Mouse (Mus musculus) kidney, postnatal 10 days (tissue): ENCODE measurements around the gene Idua.

Experiments
- DNase-seq: peaks from one replicate; pipeline ENCODE4 v3.0.0; 2021; ENCODE audit warnings: mixed read lengths

Gene Idua

DNA sequence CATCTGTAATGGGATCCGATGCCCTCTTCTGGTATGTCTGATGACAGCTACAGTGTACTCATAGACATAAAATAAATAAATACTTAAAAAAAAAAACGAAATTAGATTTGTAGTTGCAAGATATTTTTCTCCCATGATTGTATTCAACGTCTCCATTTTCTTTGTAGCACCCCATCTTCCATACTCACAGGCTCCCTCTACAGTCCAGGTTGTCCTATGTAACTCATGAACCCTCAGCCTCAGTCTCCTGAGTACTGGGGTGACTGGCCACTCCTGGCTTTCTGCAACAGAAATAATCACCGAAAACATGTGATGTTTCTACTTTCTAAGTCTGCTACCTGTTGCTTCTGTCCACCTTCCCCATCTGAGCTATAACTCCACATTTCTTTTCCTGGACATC is 31.0 kb downstream of the Idua start:
- DNase-seq: no peak

DNA sequence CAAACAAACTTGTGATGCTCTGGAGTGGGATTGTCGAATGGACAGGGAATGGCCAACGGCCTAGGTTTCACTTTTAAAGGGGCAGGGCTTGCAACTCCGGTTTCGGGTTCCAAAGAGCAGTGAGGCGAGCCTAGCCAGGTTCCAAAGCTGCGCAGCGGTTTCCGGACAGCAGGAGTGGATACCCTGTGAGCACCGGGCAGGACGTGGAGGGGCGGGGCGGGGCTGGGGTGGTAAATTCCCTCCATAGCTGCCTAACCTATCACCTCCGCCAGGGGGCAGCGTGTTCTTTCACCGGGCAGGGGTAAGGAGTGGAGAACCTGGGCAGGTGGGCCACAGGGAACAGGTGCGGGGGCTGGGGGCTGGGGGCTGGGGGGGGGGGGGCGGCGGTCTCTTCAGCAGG is 32.1 kb downstream of the Idua start, which contains the start of gene Fgfrl1:
Fgfrl1 (plus strand) TSS at position 112 of the 400 bp plus-strand sequence.
- DNase-seq: peak; percentile 83

DNA sequence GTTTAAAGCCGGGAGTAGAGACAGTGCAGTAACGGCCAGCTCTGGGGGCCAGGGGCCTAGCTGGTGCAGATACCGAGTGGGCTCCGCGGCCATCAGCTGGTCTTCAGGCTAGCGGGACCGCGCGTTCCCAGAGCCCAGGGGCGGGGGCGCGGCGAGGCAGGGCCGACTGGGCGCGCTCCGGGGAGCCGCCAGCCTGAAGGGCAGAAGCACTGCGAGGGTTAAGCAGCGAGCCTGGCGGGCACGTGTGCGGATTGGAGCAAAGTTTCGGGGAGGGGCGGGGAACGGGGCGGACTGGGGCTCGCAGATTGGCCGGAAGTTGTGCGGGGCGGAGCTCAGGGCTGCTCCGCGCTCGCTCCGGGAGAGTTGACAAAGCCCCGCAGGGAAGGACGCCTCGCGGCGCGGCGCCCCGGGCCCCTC is 33.7 kb downstream of the Idua start:
- DNase-seq: peak; percentile 95

DNA sequence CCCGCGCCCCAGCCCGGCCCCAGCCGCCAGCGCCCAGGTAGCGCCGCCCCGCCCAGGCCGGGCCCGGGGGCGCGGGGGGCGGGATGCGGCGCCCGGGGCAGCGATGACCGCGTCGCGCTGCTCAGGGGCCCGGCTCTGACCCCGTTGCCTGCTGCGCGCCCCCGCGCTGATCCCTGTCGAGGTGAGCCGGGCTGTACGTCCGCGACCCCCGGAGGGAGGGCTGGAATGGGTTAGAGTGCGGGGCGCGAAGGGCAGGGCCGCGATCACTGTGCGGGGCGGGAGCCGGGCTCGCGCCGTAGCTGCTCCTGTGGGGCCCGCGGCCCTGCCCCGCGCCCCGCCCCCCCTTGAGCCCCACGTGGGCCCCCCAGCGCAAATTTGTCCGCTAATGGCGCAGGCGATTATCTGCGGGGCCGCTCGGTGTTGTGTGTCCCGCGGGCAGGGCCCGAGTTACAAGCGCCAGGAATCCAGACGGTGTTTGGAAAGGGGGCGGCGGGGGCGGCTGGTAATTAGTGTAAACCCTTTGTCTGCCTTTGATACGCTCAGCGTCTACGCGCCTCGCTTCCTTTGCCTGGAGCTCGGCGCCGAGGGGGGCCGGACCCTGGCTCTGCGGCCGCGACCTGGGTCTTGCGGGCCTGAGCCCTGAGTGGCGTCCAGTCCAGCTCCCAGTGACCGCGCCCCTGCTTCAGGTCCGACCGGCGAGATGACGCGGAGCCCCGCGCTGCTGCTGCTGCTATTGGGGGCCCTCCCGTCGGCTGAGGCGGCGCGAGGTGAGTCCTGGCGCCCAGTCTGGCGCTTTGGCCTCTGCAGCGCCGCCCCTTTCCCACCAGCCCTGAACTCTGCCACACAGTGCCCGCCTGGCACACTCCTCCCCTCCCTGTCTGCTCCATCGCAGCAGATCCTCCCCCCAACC is 34.5 kb downstream of the Idua start:
- DNase-seq: peak; percentile 70

DNA sequence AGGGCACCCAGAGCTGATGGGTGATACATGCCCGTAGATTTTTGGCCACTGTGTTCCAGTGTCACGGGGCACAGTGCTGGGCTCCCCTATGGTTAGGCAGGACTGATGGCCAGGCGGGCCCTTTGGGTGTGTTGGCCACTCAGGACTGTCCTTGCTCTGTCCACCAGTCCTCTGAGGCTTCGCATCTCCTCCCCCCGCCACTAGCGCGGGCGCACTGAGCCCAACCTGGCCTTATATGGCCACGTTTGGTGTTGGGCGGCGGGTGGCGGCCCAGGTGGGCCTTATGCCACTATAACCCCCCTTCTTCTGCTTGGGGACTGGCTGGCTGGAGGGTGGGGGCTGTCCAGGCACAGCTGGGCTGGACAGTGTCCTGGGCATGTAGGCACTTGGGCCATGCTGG is 35.7 kb downstream of the Idua start:
- DNase-seq: no peak

DNA sequence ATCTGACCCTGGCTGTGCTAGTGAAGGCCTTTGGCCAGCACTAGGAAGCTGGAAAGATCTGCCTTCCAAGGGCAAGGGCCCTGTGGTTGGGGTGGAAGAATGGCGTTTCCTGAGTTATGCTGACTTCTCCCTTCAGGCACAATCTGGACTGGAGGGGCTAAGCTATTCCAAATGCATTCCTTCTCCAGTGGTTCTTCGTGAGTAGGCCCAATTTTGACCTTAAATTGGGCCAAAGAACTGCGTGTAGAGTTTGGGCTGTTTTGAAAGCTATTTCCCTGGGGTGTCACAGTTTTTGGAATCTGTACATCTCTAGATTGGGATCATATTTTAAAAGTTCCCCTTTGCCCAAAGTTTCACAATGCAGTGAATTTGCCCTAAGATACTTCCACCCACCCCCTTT is 36.4 kb downstream of the Idua start:
- no peak for DNase-seq

DNA sequence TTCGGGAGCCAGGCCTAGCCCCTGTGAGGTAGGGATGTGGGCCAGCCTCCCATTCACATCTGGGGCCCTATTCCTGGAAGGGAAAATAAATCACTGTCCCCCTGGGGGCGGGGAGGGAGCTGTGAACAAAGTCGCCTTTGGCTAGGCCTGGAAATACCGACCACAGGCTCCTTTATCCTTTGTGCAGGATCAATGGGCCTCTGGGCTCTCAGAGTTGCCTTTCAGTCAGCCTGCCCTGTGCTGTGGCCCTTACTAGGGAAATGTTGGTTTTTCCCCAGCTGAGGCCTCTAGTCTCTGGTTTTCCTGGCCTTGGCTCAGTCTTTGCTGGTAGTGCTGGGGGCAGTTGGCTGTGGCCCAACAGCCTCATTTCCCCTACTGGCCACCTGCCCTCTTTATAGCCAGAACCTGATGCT is 37.2 kb downstream of the Idua start:
- DNase-seq: no peak

DNA sequence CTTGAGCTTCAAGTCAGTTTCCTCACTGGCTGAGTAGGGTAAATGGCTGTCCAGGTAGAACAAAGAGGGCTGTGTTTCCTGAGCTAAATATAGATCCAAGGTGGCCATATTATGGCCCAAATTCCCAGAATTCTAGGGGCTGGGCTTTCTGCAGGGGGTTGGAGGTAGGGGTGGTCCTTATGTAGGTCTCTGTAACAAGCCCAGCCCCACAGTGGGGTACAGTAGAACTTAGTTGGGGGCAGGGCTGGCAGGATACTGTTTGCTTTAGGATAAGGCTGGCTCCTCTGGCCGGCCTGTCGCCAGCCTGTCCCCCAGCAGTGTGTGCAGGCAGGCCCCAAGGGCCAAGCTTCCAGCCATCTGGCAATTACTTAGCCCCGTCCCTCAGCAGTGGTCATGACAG is 40.2 kb downstream of the Idua start:
- no peak for DNase-seq

DNA sequence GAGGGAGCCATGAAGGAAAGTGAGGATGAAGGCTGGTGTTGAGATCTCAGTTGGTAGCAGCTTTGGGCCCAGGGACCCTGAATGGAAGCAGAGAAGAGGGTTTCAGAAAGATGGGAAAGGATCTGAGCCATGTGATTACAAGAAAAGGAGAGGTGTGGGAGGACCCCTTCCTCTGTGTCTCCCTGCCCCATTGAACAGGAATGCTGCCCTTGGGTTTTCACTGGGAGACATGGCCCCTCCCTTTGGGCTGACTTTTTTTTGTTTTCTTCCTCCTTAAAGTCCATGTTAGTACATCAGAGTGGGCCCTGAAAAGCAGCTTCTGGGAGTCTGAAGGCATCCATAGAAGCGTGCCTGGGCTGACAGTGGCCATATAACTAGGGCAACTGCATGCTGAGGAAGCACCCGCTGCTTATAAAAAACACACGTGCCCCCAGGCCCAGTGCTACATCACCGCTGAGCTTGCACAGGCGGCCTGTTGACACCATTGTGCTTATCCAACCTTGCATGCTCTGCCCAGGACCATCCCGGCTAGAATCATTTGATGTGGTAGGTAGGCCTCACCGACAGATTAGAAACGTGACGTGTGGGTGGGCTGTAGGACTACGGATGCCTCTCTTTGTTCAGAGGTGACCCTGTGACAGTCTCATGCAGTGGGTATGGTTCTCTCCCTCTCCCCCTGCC is 41.4 kb downstream of the Idua start:
- DNase-seq: no peak

DNA sequence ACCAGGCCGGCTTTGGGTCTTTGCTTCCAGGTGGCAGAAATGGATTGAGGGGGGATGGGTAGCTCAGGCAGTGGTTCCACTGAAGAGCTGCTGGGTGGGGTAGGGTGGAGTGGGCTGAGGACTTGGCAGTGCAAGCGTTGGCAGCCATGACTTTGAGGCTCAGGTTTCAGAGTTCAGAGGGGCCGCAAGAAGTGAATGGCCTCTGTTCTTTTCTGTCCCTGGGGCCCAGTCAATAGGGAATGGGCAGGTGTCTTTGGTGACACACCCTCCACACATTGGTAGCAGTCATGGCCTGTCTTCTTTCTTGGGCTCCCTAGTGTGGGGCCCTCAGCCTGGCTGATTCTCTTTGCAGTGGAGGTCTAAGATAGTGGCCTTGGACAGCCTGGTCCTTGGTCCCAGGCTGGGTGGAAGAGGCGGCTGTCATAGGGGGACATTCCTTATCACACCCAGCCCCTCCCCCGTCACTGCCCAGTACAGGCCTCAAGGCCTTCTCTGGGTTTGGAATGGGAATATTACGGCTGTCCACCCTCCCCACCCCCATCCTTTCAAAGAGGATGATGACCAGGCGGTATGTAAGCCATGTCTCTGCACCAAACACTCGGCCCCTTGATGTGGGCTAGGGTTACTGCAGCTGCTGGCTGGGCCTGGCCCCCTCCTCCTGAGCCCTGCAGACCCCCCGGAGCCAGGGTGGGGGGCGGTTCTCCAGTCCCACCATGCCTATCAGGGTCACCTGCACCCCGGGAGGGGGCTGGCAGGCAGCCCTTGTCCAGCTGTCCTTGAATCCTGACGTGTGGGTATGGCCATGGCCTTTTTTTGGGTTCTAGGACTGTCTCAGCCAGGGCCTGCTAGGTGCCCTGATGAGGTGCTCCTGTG is 43.9 kb downstream of the Idua start:
- DNase-seq: no peak

DNA sequence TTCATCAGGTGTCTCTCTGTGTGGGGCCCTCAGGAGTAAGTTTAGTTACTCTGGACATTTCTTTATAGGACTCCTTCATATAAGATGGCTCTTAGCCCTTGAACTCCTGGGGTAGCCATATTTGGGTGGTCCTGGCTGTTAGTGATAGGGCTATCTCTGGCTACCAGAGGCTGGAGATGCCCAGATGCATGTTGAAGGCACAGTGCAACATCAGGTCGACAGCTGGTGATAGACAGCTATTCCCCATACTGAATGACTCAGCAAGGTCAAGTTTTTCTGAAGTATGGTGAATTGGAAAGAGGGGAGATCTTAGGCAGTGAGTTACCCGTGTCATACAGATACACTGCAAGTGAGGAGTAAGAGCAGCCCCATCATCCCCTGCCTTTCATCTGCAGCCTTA is 47.6 kb downstream of the Idua start:
- DNase-seq: no peak

DNA sequence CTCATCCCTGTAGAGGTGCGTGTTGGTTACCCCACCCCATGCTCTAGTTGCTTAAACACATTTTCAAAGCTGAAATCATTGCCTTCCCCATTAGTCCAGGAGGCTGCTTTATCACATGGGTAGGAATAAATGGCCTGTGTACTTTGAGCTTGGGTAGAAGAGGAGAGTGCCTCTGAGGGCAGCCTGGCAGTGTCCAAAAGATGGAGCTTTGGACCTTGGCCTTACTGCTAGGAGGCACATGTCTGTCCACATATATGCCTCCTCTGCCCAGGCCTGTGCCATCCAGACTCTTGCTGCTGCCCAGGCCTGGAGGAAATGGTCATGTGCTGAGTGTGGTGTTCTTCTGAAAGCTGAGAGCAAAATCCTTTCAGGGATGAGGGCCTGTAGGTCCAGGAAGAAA is 48.3 kb downstream of the Idua start:
- peak; percentile 41 for DNase-seq

DNA sequence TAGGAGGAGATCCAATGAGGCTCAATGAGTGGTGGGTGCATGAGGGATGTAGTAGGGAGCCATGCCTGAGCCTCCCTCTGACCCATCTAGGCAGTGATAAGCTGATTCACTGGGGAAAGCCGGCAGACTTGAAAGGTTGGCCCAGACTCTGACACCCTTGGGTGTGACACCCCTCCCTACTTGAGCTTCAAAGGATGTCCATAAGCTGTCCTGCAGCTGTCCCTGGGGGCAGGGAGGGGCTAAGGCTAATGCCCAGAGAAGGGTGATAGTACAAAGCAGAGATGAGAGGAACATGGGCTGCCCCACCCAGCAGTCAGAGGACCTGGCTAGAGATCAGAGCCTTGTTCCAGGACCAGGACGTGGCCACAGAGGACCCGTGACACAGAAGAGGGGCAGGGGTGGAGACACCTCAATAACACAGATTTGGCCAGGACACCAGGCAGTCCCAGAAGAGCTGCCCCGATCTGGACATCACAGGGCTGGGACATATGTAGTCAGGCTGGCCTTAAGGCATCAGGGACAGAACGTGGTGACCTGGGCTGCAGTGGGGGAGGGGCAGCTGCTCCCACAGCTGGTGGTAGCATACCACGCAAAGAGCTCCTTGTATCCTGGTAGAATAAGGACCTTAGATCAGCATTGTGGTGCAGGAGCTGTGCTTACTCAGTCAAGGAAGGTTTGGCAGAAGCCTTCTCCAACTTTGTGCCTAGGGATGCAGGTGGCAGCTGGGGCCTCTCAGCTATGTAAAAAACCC is 49.0 kb downstream of the Idua start:
- no peak for DNase-seq

DNA sequence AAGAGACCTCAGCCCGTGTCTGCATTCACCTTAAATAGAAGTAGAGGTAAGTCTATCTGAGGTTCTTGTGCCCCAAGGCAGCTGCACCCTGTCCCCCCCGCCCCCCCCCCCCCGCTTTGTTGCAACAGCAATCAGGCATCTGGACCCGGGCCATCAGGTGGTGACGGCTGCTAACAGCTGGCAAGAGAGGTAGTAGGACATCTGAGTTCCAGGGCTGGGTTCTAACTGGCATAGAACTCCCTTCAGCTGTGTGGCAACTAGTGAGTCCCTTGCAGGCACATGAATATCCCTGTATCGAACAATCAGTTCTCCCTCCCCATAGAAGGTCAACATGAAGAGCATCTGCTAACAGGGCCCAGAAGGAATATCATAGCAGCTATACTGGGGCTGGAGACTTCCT is 51.8 kb downstream of the Idua start:
- DNase-seq: no peak

DNA sequence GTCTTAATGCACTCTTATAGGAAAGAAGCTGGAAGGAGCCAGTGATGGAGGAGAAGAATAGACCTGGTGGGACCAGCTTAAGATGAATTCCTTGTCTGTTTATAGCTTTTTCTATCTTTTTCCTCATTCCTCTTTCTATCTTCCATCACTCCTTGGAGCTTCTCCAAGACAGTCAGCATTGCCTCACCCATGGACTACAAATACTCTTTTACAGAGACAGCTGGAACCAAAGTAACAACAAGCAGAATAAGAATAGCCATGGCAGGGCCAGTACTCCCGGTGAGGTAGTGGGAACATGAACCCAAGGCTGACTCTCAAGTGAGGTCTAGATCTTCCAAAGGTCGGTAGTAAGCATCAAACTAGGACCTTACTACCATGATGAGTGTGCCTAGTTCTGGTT is 53.0 kb downstream of the Idua start:
- no peak for DNase-seq

DNA sequence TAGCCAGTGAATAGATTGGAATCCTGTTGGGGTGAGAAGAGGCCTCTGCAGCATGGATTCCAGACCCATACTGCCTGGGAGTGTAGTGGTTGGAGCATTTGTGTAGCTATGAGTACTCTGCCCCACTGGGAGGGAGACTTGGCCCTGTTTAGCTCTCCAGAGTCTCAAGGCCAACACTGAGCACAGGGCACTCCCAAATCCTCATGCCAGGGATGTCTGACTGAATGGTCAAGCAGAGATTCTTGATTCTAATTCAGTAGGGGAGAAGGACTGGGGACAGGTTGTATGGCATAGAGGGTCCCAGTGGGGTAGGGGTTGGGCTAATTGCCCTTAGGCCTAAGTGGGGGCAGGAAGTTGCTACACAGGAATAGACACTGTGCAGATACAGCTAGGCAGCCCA is 53.6 kb downstream of the Idua start:
- no peak for DNase-seq

DNA sequence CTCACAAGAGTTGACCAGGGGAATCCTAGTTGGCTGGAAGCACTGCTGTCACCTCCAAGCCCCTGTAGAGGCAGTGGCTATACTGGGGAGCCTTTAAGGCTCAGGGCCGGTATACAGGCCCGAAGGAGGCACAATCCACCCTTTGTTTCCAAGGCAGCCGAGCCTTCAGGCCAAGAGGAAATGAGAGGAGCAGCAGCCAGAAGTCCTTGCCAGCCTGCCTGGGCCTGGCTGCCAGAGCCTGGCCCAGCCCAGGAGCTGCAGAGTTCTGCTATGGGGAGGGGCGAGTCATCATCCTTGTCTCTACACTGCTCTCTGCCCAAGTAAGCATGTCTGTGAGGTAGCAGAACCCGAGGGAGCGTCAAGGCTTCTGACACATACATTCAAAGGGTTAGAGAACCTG is 54.0 kb downstream of the Idua start:
- DNase-seq: no peak

DNA sequence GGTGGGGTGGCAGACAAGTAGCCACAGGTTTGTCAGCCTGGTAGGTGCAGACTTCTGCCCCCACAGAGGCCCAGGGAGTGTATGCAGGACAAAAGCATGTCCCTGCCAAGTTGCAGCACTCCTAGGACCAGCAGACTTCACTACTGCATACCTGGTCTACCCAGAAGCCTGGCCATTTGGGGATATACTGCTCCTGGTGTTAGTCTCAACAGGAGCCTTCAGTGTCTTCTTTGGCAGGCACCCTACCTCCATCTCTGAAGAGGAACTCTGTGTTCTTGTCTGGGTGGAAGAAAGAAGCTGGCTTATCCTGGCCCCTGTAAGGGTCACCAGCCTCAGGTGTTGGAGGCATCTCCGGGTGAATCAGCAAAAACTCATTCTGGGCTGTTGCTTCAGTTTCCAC is 55.8 kb downstream of the Idua start:
- no peak for DNase-seq

DNA sequence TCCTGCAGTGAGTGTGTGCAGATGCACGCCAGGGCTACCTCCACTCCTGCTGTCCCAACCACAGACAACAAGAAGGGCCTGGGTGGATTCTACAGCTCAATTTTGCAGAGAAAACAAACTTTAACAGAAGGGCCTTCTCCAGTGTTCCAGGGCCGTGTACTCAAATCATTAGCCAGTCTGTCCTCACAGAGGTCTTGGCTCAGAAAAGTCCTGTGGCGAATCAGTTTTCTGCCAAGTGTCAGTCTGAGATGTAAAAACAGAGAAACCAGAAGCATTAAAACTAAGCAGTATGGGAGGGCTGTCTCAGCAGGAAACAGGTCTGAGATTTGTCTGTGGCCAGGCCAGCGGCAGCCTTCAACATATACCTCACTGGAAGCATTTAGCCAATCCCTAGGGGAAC is 57.9 kb downstream of the Idua start:
- DNase-seq: no peak

DNA sequence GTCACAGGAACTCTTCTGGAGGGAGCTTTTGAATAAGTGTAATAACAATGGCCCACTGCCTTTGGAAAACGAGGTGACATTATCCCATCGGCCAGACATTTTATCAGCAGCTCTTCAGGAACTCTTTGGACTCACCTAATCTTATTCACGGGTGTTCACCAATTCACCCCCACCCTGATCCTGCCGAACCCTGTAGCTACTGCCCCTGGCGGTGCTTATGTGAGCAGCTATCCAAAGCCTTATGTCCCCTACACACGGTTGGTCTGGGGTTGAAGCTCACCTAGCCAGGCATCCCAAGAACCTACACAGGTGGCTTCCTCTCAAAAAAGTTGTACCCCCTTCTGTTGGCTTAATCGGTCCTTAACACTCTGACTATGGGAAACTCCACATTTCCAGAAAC is 59.6 kb downstream of the Idua start:
- DNase-seq: no peak

DNA sequence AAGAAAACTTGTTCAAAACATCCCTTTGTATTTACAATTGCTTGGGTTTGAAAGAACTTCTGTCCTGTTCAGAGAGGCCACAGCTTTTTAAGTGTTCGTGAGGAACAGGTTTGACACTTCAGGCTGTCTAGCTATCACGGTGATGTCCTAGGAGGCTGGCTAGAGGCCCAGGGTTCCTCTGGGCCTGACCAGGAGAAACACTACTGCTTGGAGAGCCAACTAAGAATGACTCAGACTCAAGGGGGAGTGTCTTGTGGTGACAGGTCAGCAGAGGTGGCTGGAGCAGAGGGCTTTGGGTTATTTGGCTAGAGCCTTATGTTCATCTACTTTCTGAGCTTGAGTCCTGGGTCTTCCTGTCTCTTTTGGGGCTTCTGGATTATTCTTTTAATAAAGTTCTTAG is 63.9 kb downstream of the Idua start:
- no peak for DNase-seq

DNA sequence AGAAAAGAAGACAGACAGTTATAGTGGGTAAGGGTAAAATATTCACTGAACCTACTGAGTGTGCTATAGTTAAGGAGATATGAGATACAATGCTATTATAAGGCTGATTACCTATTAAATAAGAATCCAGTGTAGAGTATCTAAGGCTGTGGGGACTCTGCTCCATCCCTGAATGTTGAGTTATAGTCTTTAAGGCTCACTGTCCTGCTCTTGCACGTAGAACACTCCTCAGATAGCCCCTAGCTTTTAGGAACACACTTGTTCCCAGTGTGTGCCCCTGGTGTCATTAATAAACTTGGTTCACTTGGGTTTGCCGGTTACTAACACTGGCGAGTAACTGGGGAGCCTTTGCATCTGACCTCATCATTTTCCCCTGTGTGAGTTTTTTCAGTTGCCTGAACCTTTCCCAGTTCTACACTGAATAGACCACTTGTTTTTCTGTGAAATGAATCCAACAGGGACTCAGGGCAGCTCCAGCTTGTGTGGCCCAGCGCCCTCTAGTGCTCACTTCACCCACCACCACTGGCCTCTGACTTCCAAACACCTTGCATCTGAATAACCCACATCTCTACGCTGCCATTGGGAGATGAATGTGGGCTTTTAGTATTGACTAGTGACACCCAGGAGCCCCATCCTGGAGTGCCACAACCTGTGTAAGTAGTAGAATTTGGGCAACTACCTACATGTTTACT is 66.6 kb downstream of the Idua start:
- DNase-seq: peak; percentile 86
